In genomic region chr17:30347101-30347613, GRCm38 (mm10) we compare ENCODE assay signal across 9 mouse cellular contexts.
DNase-seq lines count a peak whose midpoint lies in the region; ATAC-seq and TF ChIP-seq lines count a peak whose summit lies in the region.
"Had no signal": no experiment of that assay in that cellular context is flagged by ENCODE, and none has a peak within 500 bp of the region (broad histone marks: within the 10 kb centered on the region; RNA-seq: fewer than 3 reads in every experiment).

No protein-coding gene starts in this region.

- TF ChIP-seq CTCF in hindbrain, postnatal 0 days (IDR thresholded peaks at IDR 0.05; ENCODE audit: low read depth): no peak

- WGBS in hindbrain, postnatal 0 days: 14% methylated on average over 10 of the region's 10 CpGs

- no peak overlapping the region for H3K9ac ChIP-seq in hindbrain, postnatal 0 days (replicated peaks; ENCODE audit: low read length)
- H3K9ac ChIP-seq: limb, embryonic 15.5 days had no signal

- H3K27me3 ChIP-seq in hindbrain, postnatal 0 days (ENCODE audit: insufficient read depth, low read length): no peaks in the 10 kb centered on the region
- H3K27me3 ChIP-seq: limb, embryonic 15.5 days had no signal

- peak; percentile 43 for DNase-seq in kidney, postnatal 10 days
- no peak for DNase-seq in kidney, postnatal 14 days
- peak; percentile 46 for DNase-seq in embryo, embryonic 11 days
- DNase-seq in hindbrain, postnatal 0 days (ENCODE audit: low spot score): peak; percentile 39
- peak; percentile 38 for DNase-seq in neural tube, embryonic 10.5 days (ENCODE audit: extremely low spot score, low spot score)
- no peak for DNase-seq in thymus, postnatal 4 days
- DNase-seq in frontal cortex, postnatal 36 days (ENCODE audit: low spot score in 2 of 2): no peak
- no peak for DNase-seq in thymus, postnatal 10 days (ENCODE audit: low spot score in 2 of 2)

- 0 out of 2 replicates have a peak overlapping the region, but pooled peaks have one; percentile 2 for H3K4me2 ChIP-seq in hindbrain, postnatal 0 days (ENCODE audit: low read depth, low read length)
- H3K4me2 ChIP-seq: limb, embryonic 15.5 days had no signal

- no peaks in the 10 kb centered on the region for H3K9me3 ChIP-seq in hindbrain, postnatal 0 days (ENCODE audit: low read length)
- H3K9me3 ChIP-seq: limb, embryonic 15.5 days had no signal

- peak; percentile 61 for ATAC-seq in hindbrain, postnatal 0 days

- no peak overlapping the region for H3K4me3 ChIP-seq in hindbrain, postnatal 0 days (ENCODE audit: low read length)
- H3K4me3 ChIP-seq: limb, embryonic 15.5 days had no signal

- no peaks in the 10 kb centered on the region for H3K36me3 ChIP-seq in hindbrain, postnatal 0 days (ENCODE audit: insufficient read depth, low read length)
- H3K36me3 ChIP-seq: limb, embryonic 15.5 days had no signal

- peak overlapping the region; percentile 34 for H3K27ac ChIP-seq in hindbrain, postnatal 0 days
- H3K27ac ChIP-seq: limb, embryonic 15.5 days had no signal

- H3K4me1 ChIP-seq in hindbrain, postnatal 0 days (ENCODE audit: insufficient read depth, low read length): peaks cover 18% of the 10 kb centered on the region; the same call in 1 of the 2 replicates

Comparison
In these comparisons a context has a peak if more than half of its experiments do, and no peak if none do; other contexts are left out.
1. DNase-seq: peak in kidney, postnatal 10 days (single experiment), embryo, embryonic 11 days (single experiment), hindbrain, postnatal 0 days (single experiment) and neural tube, embryonic 10.5 days (single experiment); none in kidney, postnatal 14 days (single experiment), thymus, postnatal 4 days (single experiment), frontal cortex, postnatal 36 days (0 of 2) and thymus, postnatal 10 days (0 of 2).